Mouse (Mus musculus): Measurements from ENCODE around the gene Mepce.

The Mepce gene

DNA sequence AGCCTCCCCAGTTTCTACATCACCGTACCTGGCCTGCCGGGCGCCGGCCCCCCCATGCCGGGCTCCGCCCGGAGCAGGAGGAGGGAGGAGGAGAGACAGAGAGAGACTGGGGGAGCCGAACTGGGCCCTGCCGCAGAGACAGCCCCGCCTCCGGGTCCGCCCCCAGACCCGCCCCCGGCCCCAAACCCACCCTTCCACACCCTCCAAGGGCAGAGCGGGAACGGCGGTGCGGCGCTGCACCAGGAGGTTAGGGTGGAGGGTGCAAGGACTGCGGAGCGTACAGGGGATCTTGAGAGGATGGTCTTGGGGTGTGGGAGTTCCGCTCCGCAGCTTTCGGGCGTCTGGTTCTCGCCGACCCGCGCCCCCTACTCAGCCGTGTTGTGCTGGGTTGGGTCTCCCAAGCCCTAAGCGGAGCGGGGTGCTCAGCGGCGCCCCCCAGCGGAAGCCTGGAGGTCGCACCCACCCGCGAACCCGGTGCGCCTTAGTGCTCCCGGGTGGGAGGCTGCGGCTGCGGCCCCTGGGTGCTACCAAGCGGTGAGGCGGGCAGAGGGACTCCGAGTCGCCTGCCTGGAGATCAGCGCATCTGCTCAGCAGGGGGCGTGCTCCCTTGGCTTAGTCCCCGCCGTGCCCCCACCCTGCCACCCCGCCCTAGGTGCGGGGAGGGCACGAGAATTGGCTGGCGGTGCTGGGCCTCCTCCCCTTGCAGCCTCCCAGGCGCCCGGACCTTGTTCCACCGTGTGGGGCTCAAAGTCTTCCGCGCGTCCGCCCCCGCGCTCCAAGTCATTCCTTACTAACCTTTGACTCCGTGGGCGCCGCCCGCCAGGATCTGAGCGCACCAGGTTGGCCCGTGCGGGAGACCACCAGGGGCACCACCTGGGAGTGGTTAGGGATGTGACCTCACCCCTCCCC is 46.2 kb downstream of the Mepce start, which contains the start of gene Nyap1:
Gene Nyap1 (minus strand): TSS at position 585 of the 909 bp plus-strand sequence.
- DNase-seq (ENCODE audit: low spot score in 2 of 2): peak; percentile 70 to 75

DNA sequence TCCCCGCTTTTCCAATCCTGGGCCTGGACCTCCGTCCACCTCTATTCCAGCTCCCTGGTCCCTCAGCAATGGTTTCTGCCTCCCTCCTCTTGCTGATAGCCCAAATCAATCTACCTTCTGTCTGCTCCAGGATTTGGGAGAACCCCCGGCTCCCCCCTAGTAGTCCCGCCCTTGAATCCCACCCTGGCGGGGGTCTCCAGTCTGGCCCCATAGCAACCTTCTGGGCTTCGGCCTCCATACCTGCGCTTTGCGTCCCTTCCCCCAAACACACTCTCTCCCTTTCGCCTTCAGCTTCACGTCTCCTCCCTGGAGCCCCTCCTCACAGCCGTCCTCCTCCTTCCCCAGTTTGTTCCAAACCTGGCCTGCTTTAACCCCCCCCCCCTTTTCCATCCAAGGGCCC is 46.9 kb downstream of the Mepce start:
- DNase-seq (ENCODE audit: low spot score in 2 of 2): no peak

DNA sequence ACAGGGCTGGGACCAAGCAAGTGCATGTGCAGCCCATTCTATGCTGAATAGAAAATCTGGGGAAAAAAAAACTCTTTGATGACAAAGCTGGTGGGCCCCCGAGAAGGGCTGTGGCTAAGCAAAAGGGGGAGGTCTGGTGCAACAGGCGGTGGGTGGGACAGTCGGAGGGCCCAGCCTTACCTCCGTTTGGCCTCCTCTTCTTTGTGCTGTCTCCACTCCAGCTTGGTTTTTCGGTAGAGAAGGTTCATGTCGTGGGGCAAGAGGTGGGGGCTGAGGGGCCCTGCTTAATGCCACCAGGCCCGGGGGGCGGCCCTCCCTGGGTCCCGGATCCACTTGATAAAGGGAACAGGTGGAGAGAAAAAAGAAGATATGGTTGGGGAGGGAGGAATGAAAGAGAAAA is 48.0 kb downstream of the Mepce start:
- no peak for DNase-seq (ENCODE audit: low spot score in 2 of 2)

DNA sequence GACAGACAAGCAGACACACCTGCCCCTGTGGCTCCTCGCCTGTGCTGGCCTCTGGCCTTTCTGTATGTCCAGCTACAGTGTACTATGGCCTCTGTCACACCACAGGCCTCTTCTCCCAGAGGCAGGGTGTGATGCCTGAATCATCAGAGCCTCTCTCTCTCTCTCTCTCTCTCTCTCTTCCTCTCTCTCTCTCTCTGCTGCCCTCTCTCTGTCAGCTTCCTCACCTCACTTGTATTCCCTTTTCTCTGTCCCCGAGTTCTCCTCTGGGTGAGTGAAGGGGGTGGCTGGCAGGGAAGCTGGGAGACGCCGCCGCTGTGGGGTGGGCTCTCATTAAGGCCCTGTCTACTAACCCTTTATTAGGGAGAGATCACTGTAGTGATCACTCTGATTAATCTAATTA is 48.9 kb downstream of the Mepce start:
- no peak for DNase-seq (ENCODE audit: low spot score in 2 of 2)

DNA sequence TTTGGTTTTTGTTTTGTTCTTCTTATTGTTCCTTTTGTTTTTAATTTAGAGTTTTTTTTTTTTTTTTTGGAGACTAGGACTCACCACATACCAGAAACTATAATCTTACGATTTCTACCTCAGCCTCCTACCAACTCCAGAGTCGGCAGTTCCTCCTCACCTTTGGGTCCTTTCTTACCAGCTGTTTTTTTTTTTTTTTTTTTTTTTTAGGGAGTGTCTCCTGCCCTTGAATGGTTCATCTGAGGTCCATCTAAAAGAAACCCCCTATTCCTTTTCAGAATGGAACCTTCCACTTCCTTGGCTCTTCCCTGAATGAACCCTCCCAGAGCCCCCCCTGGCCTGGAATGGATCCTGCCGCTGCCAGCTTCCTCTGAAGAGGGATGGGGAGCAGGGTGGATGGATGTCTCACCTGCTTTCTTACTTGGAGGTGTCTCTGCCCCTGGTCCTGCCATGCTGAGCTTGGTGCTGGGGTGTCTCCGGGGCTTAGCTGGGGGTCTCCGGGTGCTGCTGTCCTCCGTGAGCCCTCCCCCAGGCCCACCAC is 50.0 kb downstream of the Mepce start:
- no peak for DNase-seq (ENCODE audit: low spot score in 2 of 2)

DNA sequence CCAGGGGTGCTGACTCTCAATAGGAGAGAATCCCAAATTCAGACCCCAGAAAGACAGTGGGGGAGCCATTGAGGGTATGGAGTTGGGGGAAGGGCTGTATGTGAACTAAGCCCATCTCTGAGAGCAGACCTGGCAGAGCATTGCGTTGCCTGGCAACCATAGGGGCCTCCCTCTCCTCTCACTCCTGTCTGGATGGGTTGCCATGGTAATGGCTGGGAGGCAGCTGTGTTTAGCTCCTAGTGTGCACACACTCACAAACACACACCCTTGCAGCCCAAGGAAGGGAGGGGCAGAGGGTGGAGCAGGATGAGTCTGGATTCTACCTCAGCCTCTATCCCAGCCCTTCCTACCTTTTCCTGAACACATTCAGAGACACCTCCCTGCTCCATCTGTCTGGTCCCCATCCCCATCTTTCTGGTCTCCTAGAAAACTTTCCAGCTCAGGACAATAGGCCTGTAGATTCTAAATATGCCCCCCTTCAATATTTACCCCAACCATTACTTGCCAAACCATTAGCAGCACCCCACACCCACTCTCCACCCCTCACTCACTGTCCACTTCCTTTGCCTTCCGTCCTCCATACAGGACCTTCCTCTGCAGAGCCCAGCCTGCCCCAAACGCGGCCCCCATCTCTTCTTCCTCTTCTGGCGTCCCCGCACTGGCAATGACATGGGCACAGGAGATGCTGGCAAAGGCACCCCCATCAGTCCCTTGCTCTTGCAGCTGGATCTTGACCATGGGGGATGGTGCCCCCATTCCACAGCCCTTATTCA is 53.0 kb downstream of the Mepce start:
- no peak for DNase-seq (ENCODE audit: low spot score in 2 of 2)

DNA sequence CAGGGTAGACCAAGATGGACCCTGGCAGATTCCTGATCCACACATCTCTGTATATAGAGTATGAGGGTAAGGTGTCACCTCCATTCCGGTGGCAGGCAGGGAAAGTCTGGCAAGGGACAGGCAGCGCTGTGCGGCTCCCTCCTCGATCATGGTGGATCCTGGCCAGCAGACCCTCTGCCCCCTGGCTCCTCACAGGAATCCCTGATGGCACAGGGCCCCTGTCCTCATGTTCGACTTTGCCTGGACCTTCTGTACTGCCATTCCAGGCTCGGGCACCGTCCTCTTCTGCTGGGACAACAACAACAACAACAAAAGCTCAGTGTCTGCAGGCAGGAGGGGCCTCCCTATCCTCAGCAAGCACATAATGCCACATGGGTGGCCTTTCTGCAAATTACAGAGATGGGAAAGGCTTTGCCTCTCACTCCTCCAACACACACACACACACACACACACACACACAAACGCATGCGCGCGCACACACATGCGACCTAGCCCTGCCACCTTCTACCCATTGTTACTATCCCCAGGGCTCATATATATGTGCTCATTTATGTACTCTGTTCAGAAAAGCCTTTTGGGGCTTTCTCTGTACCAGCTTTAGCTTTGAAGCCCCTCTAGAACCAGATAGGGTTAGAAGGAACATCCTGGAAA is 53.7 kb downstream of the Mepce start:
- DNase-seq (ENCODE audit: low spot score in 2 of 2): no peak

Data from heart, adult 9 months (tissue).